Mouse (Mus musculus) forebrain, embryonic 11.5 days (tissue): ENCODE data around the gene Cacna2d4. TPM values are rescaled to one million over a fixed set of nuclear protein-coding genes. Genes with fewer than 3 reads are reported as not detected.
A peak's percentile ranks its signal among the peaks of the same experiment; 100 is the strongest.
"Not testable (repeated sequence)": the region's sequence is repeated elsewhere in the genome, so short reads cannot be mapped to it uniquely, and the experiment has no call there.

Experiments
- ATAC-seq: fragments of 200-750 bp; cut with Nextera tagmentation; replicated peaks from 2 replicates; pipeline ENCODE4 v1.8.0; 2017; ENCODE audit warnings: moderate TSS enrichment; ENCODE audit not compliant: low FRiP score
- DNase-seq: peaks from one replicate; pipeline ENCODE4 v3.0.0-alpha.2; 2017; ENCODE audit warnings: low spot score
- H3K27ac ChIP-seq: fragments of 300-500 bp; sonication (generic); 2 replicates; pipeline ENCODE4 v1.5.1; 2014; ENCODE audit warnings: low read depth, low read length
- H3K27me3 ChIP-seq: fragments of 300-500 bp; sonication (generic); 2 replicates; pipeline ENCODE4 v1.6.1; 2014; ENCODE audit warnings: mild to moderate bottlenecking, low read length, mixed read lengths; ENCODE audit not compliant: control insufficient read depth, insufficient read depth
- H3K36me3 ChIP-seq: fragments of 300-500 bp; sonication (generic); 2 replicates; pipeline ENCODE4 v1.6.1; 2014; ENCODE audit warnings: mild to moderate bottlenecking, low read length, moderate library complexity, mixed read lengths; ENCODE audit not compliant: control insufficient read depth, insufficient read depth
- H3K4me1 ChIP-seq: fragments of 300-500 bp; sonication (generic); replicated peaks from 2 replicates; pipeline ENCODE4 v1.6.1; 2014; ENCODE audit warnings: low read length, mixed read lengths; ENCODE audit not compliant: control insufficient read depth, insufficient read depth
- H3K4me2 ChIP-seq: fragments of 300-500 bp; sonication (generic); 2 replicates; pipeline ENCODE4 v1.6.1; 2014; ENCODE audit warnings: low read depth, mild to moderate bottlenecking, low read length, moderate library complexity, mixed read lengths; ENCODE audit not compliant: severe bottlenecking
- H3K4me3 ChIP-seq: fragments of 300-500 bp; sonication (generic); 2 replicates; pipeline ENCODE4 v1.5.1; 2014; ENCODE audit warnings: low read depth, low read length
- H3K9ac ChIP-seq: fragments of 300-500 bp; sonication (generic); 2 replicates; pipeline ENCODE4 v1.6.1; 2014; ENCODE audit warnings: low read length
- H3K9me3 ChIP-seq: fragments of 300-500 bp; sonication (generic); 2 replicates; pipeline ENCODE4 v1.6.1; 2016; ENCODE audit warnings: low read length, mixed read lengths; ENCODE audit not compliant: control insufficient read depth
- WGBS: fragments of 180-500 bp; shearing (Covaris S2); extraction: QIAGEN DNeasy Blood & Tissue Kit; methylation state at CpG from one replicate; pipeline ENCODE4 v1.1.7; 2014; 5-methylcytosine and 5-hydroxymethylcytosine counted together
- polyA plus RNA-seq: library from polyadenylated mRNA; unstranded; fragments of >200 nt; fragmentation: Nextera tagmentation; extraction: Ambion mirVana; gene quantifications from 2 replicates; pipeline ENCODE4 v1.2.1, GENCODE M21; 2014

Cacna2d4 gene
- polyA plus RNA-seq, 1 experiment from 2014 or later = 0.05 TPM

DNA sequence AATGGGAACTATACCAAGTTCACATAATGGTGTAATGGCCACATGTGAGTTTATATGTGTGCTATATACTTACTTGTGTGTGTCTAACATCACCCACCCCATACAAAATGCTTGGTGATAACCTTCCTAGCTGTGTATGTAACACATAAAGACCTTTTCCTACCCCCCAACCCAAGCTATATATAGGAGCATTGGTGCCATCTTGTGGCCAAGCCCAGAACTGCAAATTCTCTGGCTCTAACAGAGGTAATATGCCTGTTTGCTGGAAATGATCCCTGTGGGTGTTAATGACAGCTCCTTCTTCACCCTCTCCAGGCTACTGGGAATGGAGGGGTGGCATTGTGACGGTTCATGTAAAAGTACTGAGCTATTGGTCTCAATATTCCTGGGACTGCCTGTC lies 111.9 kb downstream of the Cacna2d4 start:
- no peaks in the 10 kb centered on the region for H3K9me3 ChIP-seq
- no peak overlapping the region for H3K9ac ChIP-seq
- H3K4me1 ChIP-seq = no peaks in the 10 kb centered on the region
- peak; percentile 57 for ATAC-seq
- H3K4me2 ChIP-seq = no peak overlapping the region
- no peaks in the 10 kb centered on the region for H3K27me3 ChIP-seq
- DNase-seq = peak; percentile 90
- no peak overlapping the region for H3K27ac ChIP-seq
- no peak overlapping the region for H3K4me3 ChIP-seq
- no peaks in the 10 kb centered on the region for H3K36me3 ChIP-seq
- 6% methylated on average over 1 of the region's 1 CpGs for WGBS

DNA sequence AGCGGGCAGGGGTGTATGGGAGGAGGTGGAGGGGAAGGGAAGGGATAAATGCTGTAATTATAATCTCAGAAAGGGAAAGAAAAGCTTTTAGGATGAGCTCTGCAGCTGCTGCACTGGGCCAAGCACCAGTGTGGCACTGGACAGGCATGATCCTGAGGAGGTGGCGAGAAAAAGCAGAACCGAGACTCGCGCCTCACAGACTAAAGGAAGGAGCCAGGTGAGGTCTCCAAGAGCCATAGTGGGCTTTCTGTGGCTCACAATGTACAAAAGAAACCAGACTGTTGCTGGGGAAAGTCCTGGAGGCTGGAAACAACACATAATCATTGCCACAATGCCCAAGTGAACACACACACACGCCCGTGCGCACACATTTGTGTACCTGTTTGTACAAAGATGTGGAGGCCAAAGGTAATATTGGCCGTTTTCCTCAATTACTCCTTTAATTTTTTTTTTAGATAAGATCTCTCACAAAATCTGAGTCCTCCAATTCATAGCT lies 114.4 kb downstream of the Cacna2d4 start:
- Histone ChIP-seq H3K9ac (no peak overlapping the region), H3K4me2 (no peak overlapping the region), H3K4me1 (no peaks in the 10 kb centered on the region), H3K27ac (no peak overlapping the region; the same call in 1 of the 2 replicates), H3K27me3 (no peaks in the 10 kb centered on the region), H3K36me3 (no peaks in the 10 kb centered on the region; the same call in 1 of the 2 replicates), H3K9me3 (no peaks in the 10 kb centered on the region), H3K4me3 (no peak overlapping the region)
- DNase-seq (no peak), ATAC-seq (no peak)
- WGBS = 87% methylated on average over 9 of the region's 9 CpGs

DNA sequence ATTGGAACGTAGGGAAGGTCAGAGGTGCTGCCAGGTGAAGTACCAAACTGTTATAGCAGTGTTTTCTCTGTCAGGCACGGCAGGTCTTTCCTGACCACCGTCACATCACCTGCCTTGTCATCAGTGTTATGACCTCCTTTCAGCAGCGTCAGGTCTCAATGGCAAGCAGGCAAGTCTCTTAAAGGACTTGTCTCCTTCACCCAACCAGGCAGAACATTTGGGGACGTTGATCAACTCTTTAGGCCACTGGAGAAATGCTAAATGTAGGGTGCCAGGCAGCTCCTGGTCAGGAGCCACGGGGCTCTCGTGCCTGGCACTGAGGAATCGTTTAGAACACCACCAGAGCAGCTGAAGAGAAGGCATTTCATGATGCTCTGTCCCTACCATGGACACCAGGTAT lies 115.3 kb downstream of the Cacna2d4 start:
- 85% methylated on average over 8 of the region's 8 CpGs for WGBS
- Histone ChIP-seq H3K9me3 (no peaks in the 10 kb centered on the region), H3K36me3 (no peaks in the 10 kb centered on the region; the same call in 1 of the 2 replicates), H3K9ac (no peak overlapping the region), H3K27me3 (no peaks in the 10 kb centered on the region), H3K27ac (no peak overlapping the region), H3K4me2 (no peak overlapping the region), H3K4me3 (no peak overlapping the region), H3K4me1 (no peaks in the 10 kb centered on the region)
- DNase-seq = no peak
- no peak for ATAC-seq

GRCm38 (mm10) chr6:119352501-119352900 lies 116.2 kb downstream of the Cacna2d4 start:
- WGBS = 91% methylated on average over 6 of the region's 6 CpGs
- H3K4me1 ChIP-seq = no peaks in the 10 kb centered on the region
- no peak overlapping the region for H3K9ac ChIP-seq
- H3K27ac ChIP-seq = no peak overlapping the region
- no peaks in the 10 kb centered on the region for H3K27me3 ChIP-seq
- no peak overlapping the region for H3K4me3 ChIP-seq
- H3K36me3 ChIP-seq = no peaks in the 10 kb centered on the region; the same call in 1 of the 2 replicates
- no peak for DNase-seq
- ATAC-seq = no peak
- no peak overlapping the region for H3K4me2 ChIP-seq
- H3K9me3 ChIP-seq = no peaks in the 10 kb centered on the region

DNA sequence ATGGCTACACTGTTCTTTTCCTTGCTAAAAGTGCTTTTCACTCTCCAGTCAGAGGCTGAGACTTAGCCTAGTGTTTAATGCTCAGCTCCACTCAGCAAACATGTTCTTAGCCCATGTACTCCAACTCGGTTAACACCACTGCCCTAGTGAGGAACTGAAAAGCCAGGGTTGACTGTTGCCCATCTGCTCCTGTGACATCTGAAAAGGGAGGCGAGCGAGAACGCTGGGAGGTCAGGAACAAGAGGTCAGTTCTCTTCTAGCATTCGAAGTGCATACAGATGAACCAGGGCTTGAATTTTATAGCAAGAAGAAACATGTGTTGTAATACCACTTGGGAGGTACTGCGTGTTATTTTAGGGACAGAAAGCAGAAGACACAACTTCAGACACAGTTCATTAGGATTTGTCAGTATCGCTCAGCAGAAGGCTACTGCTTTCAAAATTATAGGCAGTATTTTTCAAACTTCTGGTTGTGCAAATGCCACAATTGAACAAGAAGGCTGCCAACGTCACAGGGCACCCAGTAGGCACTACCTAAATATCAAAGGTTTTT lies 121.8 kb downstream of the Cacna2d4 start:
- Histone ChIP-seq H3K36me3 (no peaks in the 10 kb centered on the region; the same call in 1 of the 2 replicates), H3K4me3 (no peak overlapping the region), H3K27ac (no peak overlapping the region), H3K27me3 (no peaks in the 10 kb centered on the region), H3K4me2 (no peak overlapping the region), H3K9ac (no peak overlapping the region), H3K4me1 (no peaks in the 10 kb centered on the region), H3K9me3 (no peaks in the 10 kb centered on the region)
- DNase-seq (no peak), ATAC-seq (no peak)
- WGBS = 92% methylated on average over 8 of the region's 8 CpGs

GRCm38 (mm10) chr6:119360250-119360649 lies 123.9 kb downstream of the Cacna2d4 start:
- H3K4me1 ChIP-seq, H3K9me3 ChIP-seq, H3K4me3 ChIP-seq, H3K4me2 ChIP-seq, H3K27me3 ChIP-seq, H3K9ac ChIP-seq, DNase-seq, H3K27ac ChIP-seq, H3K36me3 ChIP-seq, ATAC-seq: not testable (repeated sequence)
- 95% methylated on average over 6 of the region's 6 CpGs for WGBS

- no peak overlapping the region for H3K4me2 ChIP-seq
- ATAC-seq (no peak), DNase-seq (no peak)
- 90% methylated on average over 3 of the region's 3 CpGs for WGBS
- no peak overlapping the region for H3K4me3 ChIP-seq
- H3K9ac ChIP-seq = no peak overlapping the region
- H3K4me1 ChIP-seq = no peaks in the 10 kb centered on the region
- H3K9me3 ChIP-seq = no peaks in the 10 kb centered on the region
- no peaks in the 10 kb centered on the region for H3K27me3 ChIP-seq
- no peaks in the 10 kb centered on the region; the same call in 1 of the 2 replicates for H3K36me3 ChIP-seq
- H3K27ac ChIP-seq = no peak overlapping the region
These were observed 124.8 kb downstream of the Cacna2d4 start for GRCm38 (mm10) chr6:119360925-119361702.

- no peaks in the 10 kb centered on the region for H3K4me1 ChIP-seq
- H3K27me3 ChIP-seq = no peaks in the 10 kb centered on the region
- H3K4me3 ChIP-seq = no peak overlapping the region
- no peak overlapping the region for H3K27ac ChIP-seq
- no peaks in the 10 kb centered on the region for H3K9me3 ChIP-seq
- no peak overlapping the region for H3K4me2 ChIP-seq
- DNase-seq (no peak), ATAC-seq (no peak)
- WGBS = 98% methylated on average over 5 of the region's 5 CpGs
- H3K36me3 ChIP-seq = no peaks in the 10 kb centered on the region; the same call in 1 of the 2 replicates
- no peak overlapping the region for H3K9ac ChIP-seq
These were observed 127.3 kb downstream of the Cacna2d4 start for GRCm38 (mm10) chr6:119363593-119363992.
